Mouse (Mus musculus) E14TG2a.4 (cell line): ENCODE measurements around the gene Bdkrb2.

Experiments
- H3K27me3 ChIP-seq: 2 replicates; pipeline ENCODE4 v1.6.1; 2014; ENCODE audit warnings: low read length, control low read depth; ENCODE audit not compliant: insufficient read depth
- H3K36me3 ChIP-seq: 2 replicates; pipeline ENCODE4 v1.6.1; 2014; ENCODE audit warnings: low read length, control low read depth; ENCODE audit not compliant: insufficient read depth
- H3K4me1 ChIP-seq: replicated peaks from 2 replicates; pipeline ENCODE4 v1.6.1; 2014; ENCODE audit warnings: low read depth, low read length, control low read depth
- H3K4me3 ChIP-seq: replicated peaks from 2 replicates; pipeline ENCODE4 v1.5.1; 2014; ENCODE audit warnings: mild to moderate bottlenecking, low read length
- H3K9me3 ChIP-seq: 2 replicates; pipeline ENCODE4 v1.6.1; 2014; ENCODE audit warnings: low read length, control low read depth
- CTCF ChIP-seq: conservative IDR thresholded peaks from 2 replicates; pipeline ENCODE4 v1.5.1; 2014; ENCODE audit warnings: low read length
- NANOG ChIP-seq: IDR thresholded peaks from 2 replicates; pipeline ENCODE4 v1.6.1; 2014; ENCODE audit warnings: borderline replicate concordance, low read length, mixed read lengths
- POU5F1 ChIP-seq: IDR thresholded peaks from 2 replicates; pipeline ENCODE4 v1.6.1; 2014; ENCODE audit warnings: low read length, borderline replicate concordance

Bdkrb2 gene

GRCm38 (mm10) chr12:105562936-105563680 is at the start of gene Bdkrb2:
Gene Bdkrb2 (plus strand): TSS chr12:105563226.
- Histone ChIP-seq H3K4me1 (peaks cover 67% of the 10 kb centered on the region), H3K9me3 (peaks cover 16% of the 10 kb centered on the region), H3K36me3 (no peaks in the 10 kb centered on the region), H3K4me3 (peak within 1 kb of the TSS; percentile 70), H3K27me3 (peaks cover 58% of the 10 kb centered on the region)
- TF ChIP-seq CTCF = no peak
- TF ChIP-seq NANOG = no peak
- TF ChIP-seq POU5F1 = no peak

GRCm38 (mm10) chr12:105514111-105514510 is 48.9 kb upstream of the Bdkrb2 start:
- Histone ChIP-seq H3K4me1 (peaks cover 66% of the 10 kb centered on the region), H3K27me3 (no peaks in the 10 kb centered on the region), H3K9me3 (no peaks in the 10 kb centered on the region), H3K36me3 (no peaks in the 10 kb centered on the region), H3K4me3 (no peak overlapping the region)
- TF ChIP-seq POU5F1 (no peak), CTCF (no peak), NANOG (no peak)

DNA sequence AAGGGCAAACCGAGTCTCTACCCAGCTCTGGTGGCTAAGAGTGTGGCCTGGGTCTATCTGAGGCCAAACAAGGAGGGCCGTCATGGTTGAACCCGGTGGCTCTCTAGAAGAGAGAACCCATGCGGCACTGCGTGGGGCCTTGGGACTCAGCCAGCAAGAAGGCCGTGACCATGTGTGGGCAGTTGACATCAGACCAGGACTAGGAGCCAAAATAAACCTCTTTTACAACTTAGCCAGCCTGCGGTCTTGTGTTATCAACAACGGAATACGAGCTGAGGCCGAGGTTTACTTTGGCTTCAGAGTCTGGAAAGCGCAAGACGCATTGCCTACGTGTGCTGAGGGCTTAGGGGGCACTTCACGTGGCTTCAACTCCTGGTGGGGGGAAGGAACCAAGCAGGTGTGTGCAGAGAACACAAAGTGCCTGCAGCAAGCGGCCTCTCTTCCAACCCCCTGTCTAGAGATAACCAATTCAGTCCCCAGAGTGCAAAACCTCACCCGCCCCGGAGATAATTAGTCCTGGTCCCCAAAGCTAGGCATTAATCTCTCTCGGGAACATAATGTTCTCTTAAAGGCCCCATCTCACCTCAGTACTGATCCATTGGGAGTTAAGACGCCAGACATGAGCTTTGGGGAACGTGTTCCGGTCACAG is 45.9 kb upstream of the Bdkrb2 start:
- Histone ChIP-seq H3K9me3 (no peaks in the 10 kb centered on the region), H3K4me1 (peaks cover 67% of the 10 kb centered on the region), H3K27me3 (peaks cover 6% of the 10 kb centered on the region), H3K4me3 (no peak overlapping the region), H3K36me3 (no peaks in the 10 kb centered on the region)
- TF ChIP-seq POU5F1 = no peak
- TF ChIP-seq CTCF = no peak
- no peak for TF ChIP-seq NANOG

- Histone ChIP-seq H3K4me3 (no peak overlapping the region), H3K36me3 (no peaks in the 10 kb centered on the region), H3K27me3 (peaks cover 6% of the 10 kb centered on the region), H3K4me1 (peaks cover 52% of the 10 kb centered on the region), H3K9me3 (peaks cover 3% of the 10 kb centered on the region)
- no peak for TF ChIP-seq POU5F1
- TF ChIP-seq CTCF = no peak
- TF ChIP-seq NANOG = no peak
Measured at GRCm38 (mm10) chr12:105519851-105520250, 43.2 kb upstream of the Bdkrb2 start.

- Histone ChIP-seq H3K4me3 (no peak overlapping the region), H3K27me3 (peaks cover 6% of the 10 kb centered on the region), H3K9me3 (peaks cover 3% of the 10 kb centered on the region), H3K4me1 (peaks cover 40% of the 10 kb centered on the region), H3K36me3 (no peaks in the 10 kb centered on the region)
- TF ChIP-seq POU5F1 = no peak
- TF ChIP-seq CTCF = no peak
- no peak for TF ChIP-seq NANOG
Measured at GRCm38 (mm10) chr12:105521170-105521762, 41.8 kb upstream of the Bdkrb2 start.

- peaks cover 28% of the 10 kb centered on the region for H3K4me1 ChIP-seq
- H3K9me3 ChIP-seq = peaks cover 3% of the 10 kb centered on the region
- H3K36me3 ChIP-seq = no peaks in the 10 kb centered on the region
- TF ChIP-seq NANOG (no peak), CTCF (no peak), POU5F1 (no peak)
- H3K27me3 ChIP-seq = peaks cover 6% of the 10 kb centered on the region
- H3K4me3 ChIP-seq = no peak overlapping the region
Measured at GRCm38 (mm10) chr12:105523737-105524136, 39.3 kb upstream of the Bdkrb2 start.

DNA sequence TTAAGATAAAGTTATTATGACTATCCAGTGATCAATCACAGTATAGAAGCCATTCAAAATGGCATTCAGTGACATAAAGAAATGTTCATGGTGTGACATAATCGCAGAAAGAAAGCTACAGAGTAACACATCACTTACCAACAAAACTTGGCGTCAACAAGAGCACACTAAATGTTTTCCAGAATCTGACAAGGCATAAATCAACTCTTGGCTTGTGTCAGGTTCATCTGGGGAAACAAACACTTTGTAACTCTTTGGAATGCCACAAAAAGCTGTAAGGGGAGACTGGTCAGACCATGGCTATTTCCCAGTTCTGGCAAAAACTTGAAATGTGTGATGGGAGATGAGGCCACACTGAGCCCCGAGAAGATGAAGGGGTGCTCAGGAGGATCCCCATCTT is 36.8 kb upstream of the Bdkrb2 start:
- Histone ChIP-seq H3K27me3 (no peaks in the 10 kb centered on the region; the same call in 1 of the 2 replicates), H3K9me3 (peaks cover 3% of the 10 kb centered on the region), H3K36me3 (no peaks in the 10 kb centered on the region), H3K4me1 (peaks cover 9% of the 10 kb centered on the region; the same call in 1 of the 2 replicates), H3K4me3 (no peak overlapping the region)
- TF ChIP-seq CTCF = no peak
- TF ChIP-seq NANOG = no peak
- TF ChIP-seq POU5F1 = no peak

GRCm38 (mm10) chr12:105526829-105527228 is 36.2 kb upstream of the Bdkrb2 start:
- Histone ChIP-seq H3K4me1 (peaks cover 9% of the 10 kb centered on the region; the same call in 1 of the 2 replicates), H3K36me3 (no peaks in the 10 kb centered on the region), H3K9me3 (peaks cover 3% of the 10 kb centered on the region), H3K27me3 (no peaks in the 10 kb centered on the region), H3K4me3 (no peak overlapping the region)
- TF ChIP-seq POU5F1 = no peak
- TF ChIP-seq CTCF = no peak
- no peak for TF ChIP-seq NANOG
